Mouse (Mus musculus): ENCODE data around the gene Ppp1r18.
A peak's percentile ranks its signal among the peaks of the same experiment; 100 is the strongest.

DNA sequence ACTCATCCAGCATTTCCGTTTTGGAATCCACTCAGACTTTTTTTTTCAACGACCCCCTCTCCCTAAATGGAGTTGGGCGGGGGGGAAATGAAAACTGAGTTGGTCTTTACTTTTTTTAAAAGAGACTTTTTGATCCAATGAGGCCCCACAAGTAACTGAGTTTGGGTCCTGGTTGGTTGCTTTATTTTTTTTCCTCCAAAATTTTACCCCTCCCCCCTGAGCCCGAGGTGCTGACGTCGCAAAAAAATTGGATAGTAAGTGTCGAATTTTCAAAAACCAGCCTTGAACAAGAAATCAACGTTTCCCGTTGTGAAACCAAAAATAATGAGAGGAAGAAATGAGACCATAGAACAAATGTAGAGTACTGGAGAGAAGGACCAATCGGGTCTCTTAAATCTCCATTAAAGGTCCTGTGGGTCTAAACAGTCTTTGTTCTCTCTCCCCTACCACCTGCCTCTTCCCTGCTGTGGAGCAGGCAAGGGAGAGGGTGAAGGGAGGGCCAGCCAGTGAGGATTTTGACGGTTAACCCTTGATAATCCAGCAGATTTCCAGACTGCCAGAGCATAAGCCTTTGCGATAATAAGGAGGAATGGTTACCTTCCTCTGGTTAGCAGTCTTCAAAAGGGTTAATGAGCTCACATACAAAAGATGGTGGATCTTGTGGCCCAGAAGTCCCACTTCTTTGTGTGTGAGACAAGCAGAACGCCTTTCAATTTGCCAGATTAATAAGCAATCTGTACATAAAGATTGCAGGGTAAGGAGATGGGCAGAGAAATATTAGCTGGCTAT lies 52.3 kb downstream of the Ppp1r18 start:
- TF ChIP-seq CTCF (IDR thresholded peaks at IDR 0.05; ENCODE audit: low read depth, low read length) (no peak), POLR2A (IDR thresholded peaks at IDR 0.05; ENCODE audit: extremely low read depth, insufficient read depth, low read length) (0 out of 2 replicates have a peak, but pooled peaks have one; percentile 45)
